Mouse (Mus musculus): ENCODE results near the gene Plcb1. TPM values are rescaled to one million over a fixed set of nuclear protein-coding genes. Genes with fewer than 3 reads are reported as not detected.

Gene Plcb1
- polyA plus RNA-seq, 1 experiment = 0.55 TPM

DNA sequence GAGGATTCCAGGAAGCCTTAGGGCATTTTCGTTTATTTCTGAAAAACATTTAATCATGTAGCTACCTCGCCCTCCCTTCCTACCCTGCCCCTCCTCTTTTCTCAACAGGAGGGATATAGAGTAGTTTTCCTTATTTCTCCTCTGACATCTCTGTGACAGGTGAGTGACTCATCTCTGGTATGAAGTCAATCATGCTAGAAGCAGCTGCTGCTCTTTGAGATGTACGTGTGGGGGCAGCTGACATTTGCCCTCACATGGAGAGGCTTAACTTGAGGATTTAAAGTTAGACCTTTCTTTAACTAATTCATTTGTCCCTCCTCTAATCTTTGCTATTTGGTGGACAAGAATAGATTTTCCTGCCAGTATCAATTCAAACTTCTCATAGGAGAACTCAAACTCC, 608.8 kb downstream of the Plcb1 start:
- H3K79me2 ChIP-seq (ENCODE audit: control insufficient read depth, insufficient read depth) = no peaks in the 10 kb centered on the region
- no peaks in the 10 kb centered on the region for H3K79me3 ChIP-seq (ENCODE audit: low read depth)
- H3K27me3 ChIP-seq (ENCODE audit: control insufficient read depth, insufficient read depth, insufficient read length) = no peaks in the 10 kb centered on the region
- TF ChIP-seq MYOG (IDR thresholded peaks at IDR 0.05; ENCODE audit: control insufficient read depth, extremely low read depth, insufficient read length) (no peak), MYOD1 (IDR thresholded peaks at IDR 0.05; ENCODE audit: control insufficient read depth, insufficient read length, low read depth) (peak; percentile 55)
- H3ac ChIP-seq (ENCODE audit: control insufficient read depth, insufficient read length, low read depth) = no peak overlapping the region
- no peak overlapping the region for H3K4me3 ChIP-seq (ENCODE audit: insufficient read depth, poor library complexity, severe bottlenecking)
- no peaks in the 10 kb centered on the region for H3K36me3 ChIP-seq (ENCODE audit: control insufficient read depth, insufficient read depth)

DNA sequence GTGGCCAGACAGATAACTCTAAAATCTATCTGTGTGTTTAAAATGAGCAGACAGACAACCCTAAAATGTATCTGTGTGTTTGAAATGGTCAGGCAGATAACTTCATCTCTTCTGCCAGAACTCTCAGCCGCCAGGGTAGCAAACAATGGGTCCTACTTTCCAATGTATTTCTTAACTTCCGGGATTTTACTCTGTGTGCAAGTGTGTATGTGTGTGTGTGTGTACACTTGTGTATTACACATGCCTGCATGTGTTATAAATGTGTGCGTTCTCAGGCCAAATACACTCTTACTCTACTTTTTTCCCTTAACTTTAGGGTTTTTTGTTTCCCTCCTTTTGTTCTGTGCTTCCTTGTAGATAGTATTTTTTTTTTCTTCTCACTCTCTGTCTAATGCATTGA, 610.5 kb downstream of the Plcb1 start:
- H3K4me3 ChIP-seq (ENCODE audit: insufficient read depth, poor library complexity, severe bottlenecking) = no peak overlapping the region
- no peaks in the 10 kb centered on the region for H3K79me2 ChIP-seq (ENCODE audit: control insufficient read depth, insufficient read depth)
- H3K36me3 ChIP-seq (ENCODE audit: control insufficient read depth, insufficient read depth) = no peaks in the 10 kb centered on the region
- H3K27me3 ChIP-seq (ENCODE audit: control insufficient read depth, insufficient read depth, insufficient read length) = no peaks in the 10 kb centered on the region
- no peak overlapping the region for H3ac ChIP-seq (ENCODE audit: control insufficient read depth, insufficient read length, low read depth)
- no peaks in the 10 kb centered on the region for H3K79me3 ChIP-seq (ENCODE audit: low read depth)
- TF ChIP-seq CEBPB (IDR thresholded peaks at IDR 0.05; ENCODE audit: low read depth) (no peak), CTCF (IDR thresholded peaks at IDR 0.05; ENCODE audit: control insufficient read depth, insufficient read depth, insufficient read length) (no peak), FOSL1 (IDR thresholded peaks at IDR 0.05; ENCODE audit: insufficient read depth, low read length, poor library complexity, severe bottlenecking) (no peak), USF1 (IDR thresholded peaks at IDR 0.05; ENCODE audit: low read depth) (no peak), MAX (IDR thresholded peaks at IDR 0.05) (no peak)

DNA sequence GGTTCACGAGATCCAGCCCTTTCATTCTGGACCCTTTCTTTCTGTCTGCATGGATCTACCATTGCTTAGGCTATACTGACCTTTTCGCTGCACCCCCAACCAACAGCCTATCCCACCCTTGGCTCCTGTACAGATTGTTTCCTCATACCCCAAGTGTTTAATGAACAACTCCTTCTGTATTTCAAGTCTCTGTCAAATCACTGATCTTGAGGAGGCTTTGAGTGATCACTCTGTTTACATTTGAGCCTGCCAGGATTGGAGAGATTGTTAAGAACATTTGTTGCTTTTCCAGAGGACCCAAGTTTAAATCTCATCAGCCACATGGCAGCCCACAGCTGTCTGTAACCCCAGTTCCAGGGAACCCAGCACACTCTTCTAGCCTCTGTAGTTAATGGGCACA, 612.1 kb downstream of the Plcb1 start:
- no peak overlapping the region for H3K4me3 ChIP-seq (ENCODE audit: insufficient read depth, poor library complexity, severe bottlenecking)
- H3K36me3 ChIP-seq (ENCODE audit: control insufficient read depth, insufficient read depth) = no peaks in the 10 kb centered on the region
- H3K79me2 ChIP-seq (ENCODE audit: control insufficient read depth, insufficient read depth) = no peaks in the 10 kb centered on the region
- H3ac ChIP-seq (ENCODE audit: control insufficient read depth, insufficient read length, low read depth) = no peak overlapping the region
- TF ChIP-seq FOSL1 (IDR thresholded peaks at IDR 0.05; ENCODE audit: insufficient read depth, low read length, poor library complexity, severe bottlenecking) (no peak), MYOG (IDR thresholded peaks at IDR 0.05; ENCODE audit: control insufficient read depth, extremely low read depth, insufficient read length) (no peak), CTCF (IDR thresholded peaks at IDR 0.05; ENCODE audit: control insufficient read depth, insufficient read depth, insufficient read length) (no peak), MYOD1 (IDR thresholded peaks at IDR 0.05; ENCODE audit: control insufficient read depth, insufficient read length, low read depth) (no peak), CEBPB (IDR thresholded peaks at IDR 0.05; ENCODE audit: low read depth) (no peak), USF1 (IDR thresholded peaks at IDR 0.05; ENCODE audit: low read depth) (no peak), MAX (IDR thresholded peaks at IDR 0.05) (no peak)
- no peaks in the 10 kb centered on the region for H3K79me3 ChIP-seq (ENCODE audit: low read depth)
- H3K27me3 ChIP-seq (ENCODE audit: control insufficient read depth, insufficient read depth, insufficient read length) = no peaks in the 10 kb centered on the region

DNA sequence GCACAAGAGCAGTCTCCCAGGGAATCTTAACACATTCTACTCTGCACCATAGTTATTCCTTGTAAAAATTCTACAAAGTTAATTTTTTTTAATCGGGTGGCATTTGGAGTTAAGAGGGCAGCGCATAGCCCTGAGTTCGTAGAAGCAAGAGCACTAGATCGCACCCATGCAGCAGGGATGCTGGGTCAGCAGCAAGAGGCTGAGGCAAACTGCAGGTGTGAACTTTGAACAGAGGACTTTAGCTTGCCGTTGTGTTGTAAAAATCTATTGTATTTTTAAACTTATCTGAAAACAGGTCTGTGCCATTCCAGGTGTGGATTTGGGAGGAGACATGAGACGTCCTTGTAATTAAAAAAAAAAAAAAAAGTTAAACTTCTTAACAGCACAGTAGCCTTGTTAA, 613.9 kb downstream of the Plcb1 start:
- Histone ChIP-seq H3K27me3 (ENCODE audit: control insufficient read depth, insufficient read depth, insufficient read length) (no peaks in the 10 kb centered on the region), H3ac (ENCODE audit: control insufficient read depth, insufficient read length, low read depth) (no peak overlapping the region), H3K79me2 (ENCODE audit: control insufficient read depth, insufficient read depth) (no peaks in the 10 kb centered on the region), H3K4me3 (ENCODE audit: insufficient read depth, poor library complexity, severe bottlenecking) (no peak overlapping the region), H3K79me3 (ENCODE audit: low read depth) (no peaks in the 10 kb centered on the region), H3K36me3 (ENCODE audit: control insufficient read depth, insufficient read depth) (no peaks in the 10 kb centered on the region)
- no peak for TF ChIP-seq MYOD1 (IDR thresholded peaks at IDR 0.05; ENCODE audit: control insufficient read depth, insufficient read length, low read depth)
- no peak for TF ChIP-seq MYOG (IDR thresholded peaks at IDR 0.05; ENCODE audit: control insufficient read depth, extremely low read depth, insufficient read length)
- no peak for TF ChIP-seq MAX (IDR thresholded peaks at IDR 0.05)
- no peak for TF ChIP-seq USF1 (IDR thresholded peaks at IDR 0.05; ENCODE audit: low read depth)
- TF ChIP-seq CTCF (IDR thresholded peaks at IDR 0.05; ENCODE audit: control insufficient read depth, insufficient read depth, insufficient read length) = no peak
- no peak for TF ChIP-seq CEBPB (IDR thresholded peaks at IDR 0.05; ENCODE audit: low read depth)
- no peak for TF ChIP-seq FOSL1 (IDR thresholded peaks at IDR 0.05; ENCODE audit: insufficient read depth, low read length, poor library complexity, severe bottlenecking)

DNA sequence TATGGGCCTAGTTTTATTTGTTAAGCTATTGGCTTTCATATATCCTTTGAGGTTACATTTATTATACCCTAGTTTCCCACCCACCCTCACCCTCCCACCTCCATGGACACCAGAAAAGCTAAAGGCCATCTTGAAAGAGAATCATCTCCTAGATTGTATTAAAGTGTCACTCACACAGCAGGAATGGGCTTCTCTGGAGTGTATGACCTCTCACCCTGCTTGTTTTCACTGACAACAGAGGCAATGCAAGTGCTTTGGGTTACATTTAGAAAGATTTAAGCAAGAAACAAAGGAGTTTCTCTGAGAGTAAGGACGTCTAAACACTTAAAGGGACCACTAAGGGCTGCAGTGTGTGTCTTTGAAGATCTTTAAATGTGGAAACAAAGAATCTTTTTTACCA, 617.0 kb downstream of the Plcb1 start:
- Histone ChIP-seq H3K36me3 (ENCODE audit: control insufficient read depth, insufficient read depth) (no peaks in the 10 kb centered on the region), H3K4me3 (ENCODE audit: insufficient read depth, poor library complexity, severe bottlenecking) (no peak overlapping the region), H3K79me2 (ENCODE audit: control insufficient read depth, insufficient read depth) (no peaks in the 10 kb centered on the region), H3K79me3 (ENCODE audit: low read depth) (no peaks in the 10 kb centered on the region), H3ac (ENCODE audit: control insufficient read depth, insufficient read length, low read depth) (no peak overlapping the region), H3K27me3 (ENCODE audit: control insufficient read depth, insufficient read depth, insufficient read length) (no peaks in the 10 kb centered on the region)
- TF ChIP-seq CTCF (IDR thresholded peaks at IDR 0.05; ENCODE audit: control insufficient read depth, insufficient read depth, insufficient read length) (no peak), MYOG (IDR thresholded peaks at IDR 0.05; ENCODE audit: control insufficient read depth, extremely low read depth, insufficient read length) (no peak), CEBPB (IDR thresholded peaks at IDR 0.05; ENCODE audit: low read depth) (no peak), FOSL1 (IDR thresholded peaks at IDR 0.05; ENCODE audit: insufficient read depth, low read length, poor library complexity, severe bottlenecking) (no peak), USF1 (IDR thresholded peaks at IDR 0.05; ENCODE audit: low read depth) (no peak), MAX (IDR thresholded peaks at IDR 0.05) (no peak), MYOD1 (IDR thresholded peaks at IDR 0.05; ENCODE audit: control insufficient read depth, insufficient read length, low read depth) (no peak)

DNA sequence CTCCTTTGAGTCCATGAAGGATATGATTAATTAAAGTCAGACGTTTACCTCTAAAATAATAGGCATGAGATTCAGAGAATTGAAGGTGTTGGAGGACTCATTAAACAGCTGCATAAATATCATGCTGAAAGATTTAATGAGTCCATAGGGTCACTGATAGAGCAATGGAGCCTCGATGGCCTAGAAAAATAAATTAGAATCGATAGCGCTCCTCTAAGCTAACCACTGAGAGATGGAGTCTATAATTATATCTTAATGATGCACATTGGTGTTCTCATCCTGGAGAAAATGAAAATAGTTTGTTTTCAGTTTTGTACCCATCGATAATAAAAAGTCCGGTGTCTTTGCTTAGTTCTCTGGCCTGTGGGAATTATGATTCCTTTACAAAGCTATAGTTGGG, 617.5 kb downstream of the Plcb1 start:
- Histone ChIP-seq H3K79me2 (ENCODE audit: control insufficient read depth, insufficient read depth) (no peaks in the 10 kb centered on the region), H3K27me3 (ENCODE audit: control insufficient read depth, insufficient read depth, insufficient read length) (no peaks in the 10 kb centered on the region), H3K36me3 (ENCODE audit: control insufficient read depth, insufficient read depth) (no peaks in the 10 kb centered on the region), H3ac (ENCODE audit: control insufficient read depth, insufficient read length, low read depth) (no peak overlapping the region), H3K4me3 (ENCODE audit: insufficient read depth, poor library complexity, severe bottlenecking) (no peak overlapping the region), H3K79me3 (ENCODE audit: low read depth) (no peaks in the 10 kb centered on the region)
- no peak for TF ChIP-seq FOSL1 (IDR thresholded peaks at IDR 0.05; ENCODE audit: insufficient read depth, low read length, poor library complexity, severe bottlenecking)
- no peak for TF ChIP-seq MYOD1 (IDR thresholded peaks at IDR 0.05; ENCODE audit: control insufficient read depth, insufficient read length, low read depth)
- TF ChIP-seq CTCF (IDR thresholded peaks at IDR 0.05; ENCODE audit: control insufficient read depth, insufficient read depth, insufficient read length) = no peak
- TF ChIP-seq MYOG (IDR thresholded peaks at IDR 0.05; ENCODE audit: control insufficient read depth, extremely low read depth, insufficient read length) = no peak
- no peak for TF ChIP-seq CEBPB (IDR thresholded peaks at IDR 0.05; ENCODE audit: low read depth)
